Mouse (Mus musculus) kidney, adult 2 months (tissue): ENCODE results near the gene Blnk.

ENCODE experiments used
- CTCF ChIP-seq: fragments of 200-500 bp; conservative IDR thresholded peaks from 2 replicates; pipeline ENCODE4 v1.5.1; 2011; ENCODE audit warnings: low read depth, mild to moderate bottlenecking, control low read depth, low read length, moderate library complexity, mixed read lengths; ENCODE audit not compliant: insufficient read depth, insufficient read length
- POLR2A ChIP-seq: fragments of 200-500 bp; IDR thresholded peaks from one replicate; pipeline ENCODE4 v1.6.1; 2011; ENCODE audit warnings: low read depth, low read length, control low read depth

DNA sequence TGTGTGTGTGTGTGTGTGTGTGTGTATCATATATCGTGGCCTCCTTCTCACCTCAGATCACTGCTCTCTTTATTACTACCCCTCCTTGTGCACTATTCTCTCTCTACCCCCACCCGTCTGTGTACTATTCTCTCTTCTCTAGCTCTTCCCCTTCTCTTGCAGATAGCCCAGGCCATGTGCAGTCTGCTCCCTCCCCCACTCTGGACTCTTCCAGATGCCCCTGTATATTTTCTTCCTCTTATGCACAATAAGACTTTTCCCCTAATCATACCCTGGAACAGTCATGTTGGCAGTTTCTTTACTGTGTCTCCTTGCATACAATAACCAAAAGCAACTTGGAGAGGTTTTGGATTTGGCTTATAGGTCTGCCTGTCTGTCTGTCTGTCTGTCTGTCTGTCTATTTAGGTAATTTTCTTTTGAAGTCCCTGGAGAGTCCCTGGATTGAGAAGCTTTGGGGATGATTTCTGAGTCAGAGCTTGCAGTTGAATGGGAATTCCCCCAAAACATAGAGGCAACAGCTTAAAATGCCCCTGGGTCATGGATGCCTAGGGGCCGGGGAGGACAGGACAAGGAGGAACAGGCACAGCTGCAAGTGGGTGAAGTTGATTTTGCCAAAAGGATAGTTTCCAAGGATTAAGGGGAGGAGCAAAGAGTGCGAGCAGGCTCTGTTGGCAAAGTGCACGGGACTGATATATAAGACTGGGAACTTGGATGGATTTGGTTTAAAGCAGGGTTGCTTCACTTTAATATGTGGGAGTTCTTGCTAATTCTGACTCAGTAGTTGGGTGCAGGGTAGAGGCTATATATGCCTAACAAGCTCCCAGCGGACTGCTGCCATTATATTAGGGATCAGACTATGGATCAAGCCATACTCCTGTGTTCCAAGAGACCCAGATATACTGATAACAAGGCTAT, 29.1 kb downstream of the Blnk start:
- no peak for TF ChIP-seq CTCF
- no peak for TF ChIP-seq POLR2A
